Mouse (Mus musculus) neural tube, embryonic 10.5 days (tissue): ENCODE measurements at regions not wholly inside any gene's neighbourhood (a gene's known extent, or its start where the extent isn't known, plus 50 kb on each side); places are given as distances from the start of the nearest gene placed in this dataset.
"Not testable (repeated sequence)": the region's sequence is repeated elsewhere in the genome, so short reads cannot be mapped to it uniquely, and the experiment has no call there.

Experiments
- DNase-seq: peaks from one replicate; pipeline ENCODE4 v3.0.0-alpha.2; 2017; ENCODE audit warnings: low spot score; ENCODE audit errors: extremely low spot score

GRCm38 (mm10) chr15:32749971-32750370 lies 505.4 kb downstream of the Sema5a start:
- no peak for DNase-seq

- no peak for DNase-seq
Measured at GRCm38 (mm10) chr15:32751991-32752390, 507.4 kb downstream of the Sema5a start.

- no peak for DNase-seq
Measured at GRCm38 (mm10) chr15:32760141-32760540, 515.5 kb downstream of the Sema5a start.

GRCm38 (mm10) chr15:32766011-32766701 lies 521.5 kb downstream of the Sema5a start:
- no peak for DNase-seq

- DNase-seq: no peak
Measured at GRCm38 (mm10) chr15:32766746-32767471, 522.3 kb downstream of the Sema5a start.

GRCm38 (mm10) chr15:32778226-32778598 lies 533.6 kb downstream of the Sema5a start:
- not testable (repeated sequence) for DNase-seq

GRCm38 (mm10) chr15:32778599-32779273 lies 534.1 kb downstream of the Sema5a start:
- peak; percentile 80 for DNase-seq

- DNase-seq: not testable (repeated sequence)
Measured at GRCm38 (mm10) chr15:32779274-32779615, 534.6 kb downstream of the Sema5a start.

- DNase-seq: not testable (repeated sequence)
Measured at GRCm38 (mm10) chr15:32781609-32782008, 537.0 kb downstream of the Sema5a start.

- no peak for DNase-seq
Measured at GRCm38 (mm10) chr15:32799222-32799621, 554.6 kb downstream of the Sema5a start.

- DNase-seq: no peak
Measured at GRCm38 (mm10) chr15:32810849-32811632, 566.4 kb downstream of the Sema5a start.

GRCm38 (mm10) chr15:32839966-32840365 lies 595.4 kb downstream of the Sema5a start:
- no peak for DNase-seq
